Mouse (Mus musculus) small intestine, adult 2 months (tissue): Measurements from ENCODE around the gene Shld2.

Experiments
- CTCF ChIP-seq: fragments of 200-500 bp; IDR thresholded peaks from 2 replicates; pipeline ENCODE4 v1.5.1; 2012; ENCODE audit warnings: low read depth, mild to moderate bottlenecking, control low read depth, inconsistent platforms, low read length, moderate library complexity, mixed read lengths; ENCODE audit not compliant: insufficient replicate concordance, insufficient read length; ENCODE audit errors: extremely low read depth
- POLR2A ChIP-seq: fragments of 200-500 bp; IDR thresholded peaks from 2 replicates; pipeline ENCODE4 v1.6.1; 2012; ENCODE audit warnings: low read depth, mild to moderate bottlenecking, control low read depth, inconsistent platforms, low read length, moderate library complexity

DNA sequence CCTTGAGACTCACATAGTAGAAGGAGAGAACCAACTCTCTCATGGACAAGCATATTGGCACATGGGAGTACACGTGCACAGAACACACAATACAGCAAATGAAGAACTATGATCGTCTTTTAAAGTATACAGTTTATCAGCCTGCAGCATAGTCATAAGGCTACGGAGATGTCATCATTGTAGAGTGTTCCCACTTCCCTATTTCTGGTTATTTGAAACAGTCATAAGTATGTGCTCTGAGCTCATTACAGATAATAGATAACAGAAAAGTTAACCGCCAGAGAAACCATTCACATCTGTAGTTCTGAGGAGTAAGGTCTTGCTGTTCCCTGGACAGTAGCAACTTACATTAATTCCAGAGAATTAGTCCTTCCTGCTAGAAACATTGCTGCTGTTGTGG, 32.8 kb upstream of the Shld2 start:
- TF ChIP-seq POLR2A (no peak), CTCF (no peak)
